Mouse (Mus musculus) midbrain, embryonic 14.5 days (tissue): ENCODE data around the gene Tom1l2. TPM values are rescaled to one million over a fixed set of nuclear protein-coding genes. Genes with fewer than 3 reads are reported as not detected.

Experiments
- ATAC-seq: fragments of 200-750 bp; cut with Nextera tagmentation; 2 replicates; pipeline ENCODE4 v1.8.0; 2017; ENCODE audit warnings: moderate number of reproducible peaks, moderate library complexity; ENCODE audit not compliant: low FRiP score, low TSS enrichment
- DNase-seq: peaks from one replicate; pipeline ENCODE4 v3.0.0-alpha.2; 2015
- H3K27ac ChIP-seq: fragments of 300-500 bp; sonication (generic); replicated peaks from 2 replicates; pipeline ENCODE4 v1.5.1; 2014; ENCODE audit warnings: mild to moderate bottlenecking, low read depth, low read length, moderate library complexity
- H3K27me3 ChIP-seq: fragments of 300-500 bp; sonication (generic); 2 replicates; pipeline ENCODE4 v1.6.1; 2014; ENCODE audit warnings: low read length, control low read depth, mixed read lengths; ENCODE audit not compliant: control insufficient read depth, insufficient read depth
- H3K36me3 ChIP-seq: fragments of 300-500 bp; sonication (generic); 2 replicates; pipeline ENCODE4 v1.6.1; 2014; ENCODE audit warnings: low read length, control low read depth; ENCODE audit not compliant: control insufficient read depth, insufficient read depth
- H3K4me1 ChIP-seq: fragments of 300-500 bp; sonication (generic); 2 replicates; pipeline ENCODE4 v1.6.1; 2014; ENCODE audit warnings: mild to moderate bottlenecking, antibody characterized with exemption, low read length, control low read depth; ENCODE audit not compliant: control insufficient read depth, insufficient read depth
- H3K4me2 ChIP-seq: fragments of 300-500 bp; sonication (generic); 2 replicates; pipeline ENCODE4 v1.6.1; 2014; ENCODE audit warnings: mild to moderate bottlenecking, low read length, moderate library complexity
- H3K4me3 ChIP-seq: fragments of 300-500 bp; sonication (generic); replicated peaks from 2 replicates; pipeline ENCODE4 v1.5.1; 2014; ENCODE audit warnings: low read depth, low read length
- H3K9ac ChIP-seq: fragments of 300-500 bp; sonication (generic); replicated peaks from 2 replicates; pipeline ENCODE4 v1.6.1; 2014; ENCODE audit warnings: mild to moderate bottlenecking, low read length, moderate library complexity
- H3K9me3 ChIP-seq: fragments of 300-500 bp; sonication (generic); 2 replicates; pipeline ENCODE4 v1.6.1; 2016; ENCODE audit warnings: low read length, control low read depth, mixed read lengths; ENCODE audit not compliant: control insufficient read depth
- WGBS: fragments of 180-500 bp; shearing (Covaris S2); extraction: QIAGEN DNeasy Blood & Tissue Kit; methylation state at CpG from one replicate; pipeline ENCODE4 v1.1.7; 2014; 5-methylcytosine and 5-hydroxymethylcytosine counted together
- polyA plus RNA-seq: library from polyadenylated mRNA; unstranded; fragments of >200 nt; fragmentation: Nextera tagmentation; extraction: Ambion mirVana; gene quantifications from 2 replicates; pipeline ENCODE4 v1.2.1, GENCODE M21; 2014

Tom1l2 gene
- polyA plus RNA-seq, 1 experiment from 2014 or later, result 48.5 TPM

DNA sequence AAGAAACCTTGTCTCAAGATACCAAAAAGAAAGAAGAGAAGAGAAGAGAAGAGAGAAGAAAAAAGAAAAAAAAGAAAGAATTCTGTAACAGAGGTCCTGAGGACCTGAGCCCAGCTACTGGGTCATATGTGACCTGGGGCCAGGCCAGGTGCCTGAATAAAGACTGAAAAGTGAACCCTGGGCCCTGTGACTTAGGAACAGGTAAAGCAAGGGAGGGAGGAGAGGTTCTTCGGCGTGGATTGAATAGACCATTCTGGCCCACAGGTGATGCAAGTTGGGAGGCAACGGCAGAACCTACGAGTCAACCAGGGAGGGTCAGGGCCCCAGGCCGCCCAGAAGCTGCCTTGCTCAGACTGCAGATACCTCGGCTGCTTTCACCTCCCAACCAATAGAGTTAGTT is 131.3 kb downstream of the Tom1l2 start:
- DNase-seq, result no peak
- no peak overlapping the region for H3K4me2 ChIP-seq
- no peak for ATAC-seq
- H3K4me1 ChIP-seq, result peaks cover 10% of the 10 kb centered on the region
- H3K36me3 ChIP-seq, result no peaks in the 10 kb centered on the region
- H3K27me3 ChIP-seq, result no peaks in the 10 kb centered on the region
- no peak overlapping the region for H3K27ac ChIP-seq
- H3K9me3 ChIP-seq, result no peaks in the 10 kb centered on the region
- no peak overlapping the region for H3K4me3 ChIP-seq
- no peak overlapping the region for H3K9ac ChIP-seq
- 92% methylated on average over 6 of the region's 6 CpGs for WGBS

GRCm38 (mm10) chr11:60220291-60220804 is 132.4 kb downstream of the Tom1l2 start:
- Histone ChIP-seq H3K27ac (0 out of 2 replicates have a peak overlapping the region, but pooled peaks have one; percentile 13), H3K9ac (peak overlapping the region; percentile 57), H3K4me1 (peaks cover 10% of the 10 kb centered on the region), H3K27me3 (no peaks in the 10 kb centered on the region), H3K4me2 (peak overlapping the region; percentile 68), H3K36me3 (no peaks in the 10 kb centered on the region), H3K4me3 (peak overlapping the region; percentile 58), H3K9me3 (no peaks in the 10 kb centered on the region)
- WGBS, result under 1% methylated on average over 46 of the region's 46 CpGs
- ATAC-seq, result peak; percentile 65
- peak; percentile 92 for DNase-seq

DNA sequence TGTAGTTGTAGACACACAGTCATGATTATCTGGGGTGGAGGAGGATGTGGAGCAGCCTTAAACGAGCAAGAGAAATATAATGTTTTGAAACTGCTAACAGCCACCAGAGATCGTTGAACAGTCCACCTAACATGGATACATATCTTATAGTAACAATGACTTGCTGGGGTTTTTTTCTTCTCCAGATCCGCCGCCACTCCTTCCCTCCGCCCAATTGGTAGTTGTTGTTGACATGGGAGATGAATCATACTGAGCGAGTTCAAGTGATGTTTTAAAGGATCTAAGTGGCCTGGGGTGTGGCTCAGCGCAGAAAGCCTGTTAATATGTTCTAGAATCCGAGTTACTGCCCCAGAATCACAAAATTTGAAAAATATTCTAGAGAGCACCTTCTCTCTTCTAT is 133.1 kb downstream of the Tom1l2 start:
- no peaks in the 10 kb centered on the region for H3K36me3 ChIP-seq
- peak overlapping the region; percentile 68 for H3K4me2 ChIP-seq
- 49% methylated on average over 8 of the region's 8 CpGs for WGBS
- H3K27ac ChIP-seq, result no peak overlapping the region
- peak overlapping the region; percentile 58 for H3K4me3 ChIP-seq
- H3K27me3 ChIP-seq, result no peaks in the 10 kb centered on the region
- ATAC-seq (no peak), DNase-seq (no peak)
- peak overlapping the region; percentile 57 for H3K9ac ChIP-seq
- H3K4me1 ChIP-seq, result peaks cover 10% of the 10 kb centered on the region
- no peaks in the 10 kb centered on the region for H3K9me3 ChIP-seq

- no peak overlapping the region for H3K9ac ChIP-seq
- WGBS, result 93% methylated on average over 7 of the region's 7 CpGs
- H3K4me2 ChIP-seq, result no peak overlapping the region
- H3K4me1 ChIP-seq, result peaks cover 4% of the 10 kb centered on the region; the same call in 1 of the 2 replicates
- ATAC-seq (no peak), DNase-seq (no peak)
- H3K9me3 ChIP-seq, result no peaks in the 10 kb centered on the region
- H3K36me3 ChIP-seq, result no peaks in the 10 kb centered on the region
- H3K27me3 ChIP-seq, result no peaks in the 10 kb centered on the region
- H3K4me3 ChIP-seq, result no peak overlapping the region
- no peak overlapping the region for H3K27ac ChIP-seq
These were observed 135.2 kb downstream of the Tom1l2 start for GRCm38 (mm10) chr11:60217467-60217866.

DNA sequence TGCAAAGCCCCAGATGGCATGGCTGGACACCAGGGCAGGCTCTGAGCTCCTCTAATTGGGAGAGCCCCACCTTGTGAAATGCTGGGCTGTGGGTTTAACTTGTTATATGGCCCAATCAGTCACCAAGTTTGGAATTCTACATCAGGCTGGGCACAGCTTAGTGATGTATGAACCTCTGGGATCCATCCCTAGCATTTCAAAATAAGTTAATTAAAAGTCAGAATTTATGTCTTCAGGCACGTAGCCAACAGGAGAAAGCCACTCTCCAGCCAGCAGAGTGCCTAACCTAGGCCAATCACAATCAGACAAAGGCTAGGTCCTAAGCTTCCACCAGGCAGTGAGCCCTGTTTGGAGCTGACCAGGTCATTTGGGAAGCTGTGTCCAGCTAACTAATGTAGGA is 136.0 kb downstream of the Tom1l2 start:
- DNase-seq, result no peak
- H3K4me3 ChIP-seq, result no peak overlapping the region
- ATAC-seq, result no peak
- H3K36me3 ChIP-seq, result no peaks in the 10 kb centered on the region
- peaks cover 3% of the 10 kb centered on the region; the same call in 1 of the 2 replicates for H3K4me1 ChIP-seq
- WGBS, result 89% methylated on average over 1 of the region's 1 CpGs
- no peak overlapping the region for H3K9ac ChIP-seq
- no peak overlapping the region for H3K4me2 ChIP-seq
- H3K9me3 ChIP-seq, result no peaks in the 10 kb centered on the region
- no peaks in the 10 kb centered on the region for H3K27me3 ChIP-seq
- H3K27ac ChIP-seq, result no peak overlapping the region

DNA sequence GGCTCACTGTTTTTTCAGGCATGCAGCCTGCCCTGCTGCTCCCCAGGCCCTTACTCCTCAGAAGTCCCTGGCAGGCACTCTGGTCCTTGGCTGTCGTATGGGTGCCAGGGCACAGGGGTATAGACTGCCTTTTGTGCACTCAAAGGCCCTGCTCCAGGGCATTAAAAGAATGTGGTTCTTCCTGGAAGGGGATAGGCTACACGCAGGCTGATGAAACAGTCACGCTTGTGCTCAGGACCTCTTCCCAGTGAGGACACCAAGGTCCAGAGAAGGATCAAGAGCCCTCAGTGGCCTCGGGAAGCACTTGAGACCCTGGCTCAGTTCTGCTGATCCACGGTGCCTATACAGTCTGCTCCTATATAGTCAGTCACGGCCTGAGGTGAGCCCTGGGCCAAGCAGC is 139.4 kb downstream of the Tom1l2 start:
- no peaks in the 10 kb centered on the region for H3K27me3 ChIP-seq
- H3K27ac ChIP-seq, result no peak overlapping the region
- WGBS, result 70% methylated on average over 6 of the region's 6 CpGs
- no peak overlapping the region for H3K9ac ChIP-seq
- ATAC-seq, result no peak
- H3K36me3 ChIP-seq, result no peaks in the 10 kb centered on the region
- H3K4me3 ChIP-seq, result no peak overlapping the region
- H3K9me3 ChIP-seq, result no peaks in the 10 kb centered on the region
- no peak overlapping the region for H3K4me2 ChIP-seq
- peaks cover 28% of the 10 kb centered on the region for H3K4me1 ChIP-seq
- no peak for DNase-seq

DNA sequence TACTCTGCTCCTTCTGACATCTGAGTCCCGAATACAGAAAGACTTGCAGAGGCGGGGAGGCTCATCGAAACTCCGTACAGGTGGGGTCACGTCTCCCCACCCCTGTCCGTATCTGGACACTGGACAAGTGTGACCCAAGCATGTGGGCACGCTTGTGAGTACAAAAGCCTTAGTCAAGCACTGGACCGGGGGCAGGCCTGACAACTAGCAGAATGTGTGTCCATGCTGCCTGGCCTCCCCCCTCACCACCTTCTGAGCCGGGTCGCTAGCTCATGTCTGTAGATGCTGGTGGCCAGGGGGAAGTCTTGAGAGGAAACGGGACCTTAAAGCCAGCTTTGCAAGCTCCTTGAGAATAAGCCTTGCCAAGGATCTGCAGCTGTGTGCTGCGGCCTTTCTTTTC is 140.9 kb downstream of the Tom1l2 start:
- Histone ChIP-seq H3K27me3 (no peaks in the 10 kb centered on the region), H3K9ac (no peak overlapping the region), H3K4me3 (no peak overlapping the region), H3K4me2 (no peak overlapping the region), H3K27ac (no peak overlapping the region), H3K4me1 (peaks cover 34% of the 10 kb centered on the region), H3K36me3 (0 out of 2 replicates have a peak, but pooled peaks cover under 1% of the 10 kb centered on the region), H3K9me3 (no peaks in the 10 kb centered on the region)
- WGBS, result 57% methylated on average over 12 of the region's 12 CpGs
- no peak for ATAC-seq
- DNase-seq, result no peak

DNA sequence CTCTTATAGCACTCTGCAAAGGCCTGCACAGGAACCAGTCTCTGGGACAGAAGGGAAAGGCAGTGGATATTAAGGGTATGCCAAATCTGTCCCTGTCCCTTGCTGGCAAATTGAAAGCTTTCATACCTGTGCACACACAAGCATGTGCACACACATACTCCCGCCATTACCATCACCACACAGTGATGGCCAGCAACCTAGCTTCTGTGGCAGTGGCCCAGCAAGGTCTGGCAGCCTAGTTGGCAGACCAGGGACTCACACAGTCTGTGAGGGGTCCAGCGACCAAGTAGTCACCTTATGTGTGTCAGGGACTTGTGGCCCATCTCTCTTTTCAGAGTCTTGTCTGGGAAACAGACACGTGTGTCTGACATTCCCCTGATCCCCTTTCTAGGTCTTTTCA is 141.6 kb downstream of the Tom1l2 start:
- 0 out of 2 replicates have a peak overlapping the region, but pooled peaks have one; percentile 8 for H3K27ac ChIP-seq
- H3K4me3 ChIP-seq, result peak overlapping the region; percentile 35; the same call in 1 of the 2 replicates
- 60% methylated on average over 3 of the region's 3 CpGs for WGBS
- no peaks in the 10 kb centered on the region for H3K9me3 ChIP-seq
- peaks cover 36% of the 10 kb centered on the region for H3K4me1 ChIP-seq
- no peak for DNase-seq
- H3K9ac ChIP-seq, result peak overlapping the region; percentile 32; the same call in 1 of the 2 replicates
- peaks cover 7% of the 10 kb centered on the region for H3K36me3 ChIP-seq
- H3K4me2 ChIP-seq, result no peak overlapping the region
- no peaks in the 10 kb centered on the region for H3K27me3 ChIP-seq
- no peak for ATAC-seq

DNA sequence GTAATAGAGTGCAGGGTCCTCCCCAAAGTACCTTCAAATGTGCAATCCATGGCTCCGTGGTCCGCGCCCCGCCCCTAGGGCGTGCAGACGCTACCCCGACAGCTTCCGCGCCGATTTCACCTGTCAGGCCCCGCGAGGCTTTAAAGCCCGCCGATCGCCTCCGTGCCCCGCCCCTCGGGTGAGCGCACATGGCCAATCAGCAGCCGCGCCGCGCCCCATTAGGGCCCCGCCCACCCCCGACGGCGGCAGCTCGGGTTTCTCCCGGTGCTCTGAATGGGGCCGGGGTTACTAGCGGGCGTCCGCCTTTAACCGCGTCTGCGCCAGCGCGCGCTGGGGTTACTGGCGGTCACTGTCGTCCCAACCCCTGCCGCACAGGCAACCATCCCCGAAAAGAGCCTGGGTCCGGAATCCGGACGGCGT is 142.4 kb downstream of the Tom1l2 start:
- peak overlapping the region; percentile 32 for H3K9ac ChIP-seq
- H3K27ac ChIP-seq, result peak overlapping the region; percentile 77
- peak; percentile 95 for DNase-seq
- peaks cover 15% of the 10 kb centered on the region for H3K36me3 ChIP-seq
- no peaks in the 10 kb centered on the region for H3K9me3 ChIP-seq
- H3K4me3 ChIP-seq, result peak overlapping the region; percentile 35
- H3K4me1 ChIP-seq, result peaks cover 36% of the 10 kb centered on the region
- H3K27me3 ChIP-seq, result no peaks in the 10 kb centered on the region
- ATAC-seq, result peak; percentile 83
- WGBS, result under 1% methylated on average over 47 of the region's 47 CpGs
- peak overlapping the region; percentile 58 for H3K4me2 ChIP-seq
